Mouse (Mus musculus) common myeloid progenitor, adult 5-6 weeks (primary cell): ENCODE measurements around the gene Nxf1. TPM values are rescaled to one million over a fixed set of nuclear protein-coding genes. Genes with fewer than 3 reads are reported as not detected.
"Not testable (repeated sequence)": the region's sequence is repeated elsewhere in the genome, so short reads cannot be mapped to it uniquely, and the experiment has no call there.

Experiments used
- ATAC-seq: replicated peaks from 2 replicates; pipeline ENCODE4 v1.8.0; 2016; ENCODE audit warnings: low read depth, mild to moderate bottlenecking, moderate TSS enrichment, inconsistent platforms; ENCODE audit not compliant: poor library complexity, severe bottlenecking
- total RNA-seq: library from RNA; stranded (forward); fragments of 200-1000, 187-1606 nt; gene quantifications from 2 replicates; pipeline ENCODE4 v1.2.3, GENCODE M21; 2017

Gene Nxf1
- total RNA-seq, 1 experiment from 2014 or later, result 129 TPM

DNA sequence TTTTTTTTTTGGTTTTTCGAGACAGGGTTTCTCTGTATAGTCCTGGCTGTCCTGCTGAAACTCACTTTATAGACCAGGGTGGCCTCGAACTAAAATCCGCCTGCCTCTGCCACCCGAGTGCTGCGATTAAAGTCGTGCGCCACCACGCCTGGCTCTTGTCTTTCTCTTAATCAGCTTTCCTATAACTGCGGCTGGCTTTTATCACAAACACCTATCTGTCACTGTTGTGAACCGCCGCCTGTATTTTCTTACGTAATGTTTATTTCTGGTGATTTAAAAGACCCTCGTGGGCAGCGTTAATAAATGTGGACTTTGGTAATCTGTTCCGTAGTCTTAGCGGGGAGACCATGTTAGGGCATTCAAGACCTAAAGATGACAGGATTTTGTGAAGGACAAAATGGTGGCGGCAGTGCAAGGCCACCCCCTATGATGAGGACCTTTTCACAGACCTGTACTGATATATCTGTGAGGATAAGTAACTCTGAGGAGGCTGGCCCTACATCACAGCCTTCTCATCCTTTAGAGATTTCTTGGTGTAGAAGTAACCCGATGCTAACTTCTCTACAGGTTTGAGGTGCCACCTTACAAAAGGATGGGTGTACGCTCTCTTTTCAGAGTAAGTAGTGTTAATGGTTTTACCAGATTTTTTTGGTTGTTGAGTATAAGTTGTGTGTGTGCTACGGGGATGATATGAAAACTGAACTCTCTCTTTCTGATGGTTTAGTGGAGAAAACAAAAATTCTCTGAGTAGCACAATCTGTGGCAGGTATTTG is 33.1 kb upstream of the Nxf1 start:
- ATAC-seq, result no peak

DNA sequence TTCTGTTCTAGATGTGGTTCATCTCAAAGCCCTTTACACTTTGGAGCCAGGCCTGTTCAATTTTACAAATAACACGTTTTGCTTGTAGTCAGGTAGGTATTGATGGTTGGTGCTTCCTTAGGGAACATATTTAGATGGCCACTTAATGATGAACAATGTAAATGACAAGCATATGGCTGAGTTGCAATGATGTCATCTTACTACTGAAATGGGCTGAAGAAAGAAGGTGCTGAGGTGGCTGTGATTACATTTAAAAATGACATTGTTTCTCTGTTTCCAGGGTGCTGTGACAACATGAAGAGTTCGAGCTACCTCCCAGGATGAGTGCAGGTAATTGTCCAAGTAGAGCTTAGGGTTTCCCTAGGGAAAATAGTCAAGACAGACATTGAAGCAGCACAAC is 32.5 kb upstream of the Nxf1 start:
- no peak for ATAC-seq

GRCm38 (mm10) chr19:8725081-8725613 is 31.7 kb upstream of the Nxf1 start:
- no peak for ATAC-seq

DNA sequence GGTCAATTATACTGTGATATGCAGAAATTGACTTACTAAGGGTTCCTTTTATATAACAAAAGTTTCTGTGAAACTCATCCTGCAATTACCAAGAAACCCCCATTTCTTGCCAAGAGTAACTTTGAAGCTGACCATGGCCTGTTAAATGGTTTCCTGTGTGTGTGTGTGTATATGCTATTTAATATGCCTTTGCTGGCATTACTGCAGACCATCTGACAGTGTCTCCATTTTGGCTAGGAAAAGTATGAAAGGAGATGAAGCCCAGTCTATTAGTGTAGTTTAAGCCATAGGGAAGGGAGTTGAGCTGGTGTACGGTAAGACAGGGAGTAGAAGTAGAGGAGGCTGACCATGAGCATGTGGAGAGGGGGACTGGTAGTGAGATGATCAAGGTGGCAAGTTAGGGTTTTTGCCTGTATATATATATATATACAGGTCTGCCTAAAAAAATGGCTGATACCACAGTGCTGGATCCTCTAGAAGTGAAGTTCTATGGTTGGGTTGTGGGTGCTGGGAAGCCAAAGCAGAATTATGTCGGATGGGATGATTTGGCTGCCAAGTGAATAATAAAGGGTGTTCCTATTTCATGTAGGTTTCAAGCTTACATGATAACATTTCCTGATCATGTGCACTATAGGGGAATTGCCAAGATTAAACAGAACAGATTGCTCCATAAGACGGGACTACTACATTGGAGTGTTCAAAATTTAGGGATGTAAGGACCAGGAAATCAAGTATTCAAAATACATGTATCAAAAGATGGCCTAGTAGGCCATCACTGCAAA is 30.1 kb upstream of the Nxf1 start:
- ATAC-seq, result no peak

DNA sequence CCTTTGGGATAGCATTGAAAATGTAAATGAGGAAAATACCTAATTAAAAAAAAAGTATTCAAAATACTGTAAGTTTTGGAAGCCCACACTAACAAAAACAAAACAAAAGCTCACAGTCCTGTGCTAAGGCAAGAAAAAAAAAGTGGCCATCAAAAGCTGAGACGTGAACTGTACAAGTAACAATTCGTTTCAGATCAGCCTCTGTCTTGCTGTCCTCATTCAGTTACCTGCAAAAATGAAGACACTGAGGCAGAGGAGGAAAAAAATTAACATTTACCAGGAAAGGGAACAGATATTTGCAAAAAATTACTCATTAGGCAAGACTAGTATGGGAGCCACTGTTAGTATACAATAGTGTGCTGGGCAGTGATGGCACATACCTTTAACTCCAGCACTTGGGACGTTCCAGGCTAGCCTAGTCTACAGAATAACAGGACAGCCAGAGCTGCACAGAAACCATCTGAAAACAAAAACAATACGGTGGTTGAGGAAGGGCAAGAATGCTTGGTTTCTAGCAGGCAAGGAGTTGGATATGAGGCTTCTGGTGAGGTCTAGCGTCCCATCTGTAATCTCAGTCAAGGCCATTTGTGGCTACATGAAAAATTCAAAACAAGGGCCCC is 29.3 kb upstream of the Nxf1 start:
- no peak for ATAC-seq

- not testable (repeated sequence) for ATAC-seq
These were observed 28.4 kb upstream of the Nxf1 start for GRCm38 (mm10) chr19:8728335-8729099.

DNA sequence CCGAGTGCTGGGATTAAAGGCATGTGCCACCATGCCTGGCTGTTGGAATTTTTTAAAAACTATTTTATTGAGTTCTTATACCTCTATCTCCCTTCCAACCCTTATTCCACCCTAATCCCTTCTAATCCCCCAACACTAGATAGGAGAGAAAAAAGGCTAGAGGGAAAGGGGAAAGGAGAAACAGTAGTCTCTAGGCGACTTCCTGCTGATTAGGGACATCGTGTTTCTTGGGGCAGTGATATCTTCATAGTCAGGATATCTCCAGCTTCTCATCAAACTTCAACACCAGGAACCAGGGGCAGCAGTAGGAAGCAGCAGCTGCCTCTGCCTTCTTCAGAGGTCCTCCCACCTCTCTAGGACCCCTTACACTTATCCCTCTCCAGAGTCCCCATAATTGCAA is 22.5 kb upstream of the Nxf1 start:
- no peak for ATAC-seq

GRCm38 (mm10) chr19:8735389-8736159 is 21.3 kb upstream of the Nxf1 start, which contains the start of gene Wdr74:
TSS of gene Wdr74 (plus strand) at chr19:8735827.
- ATAC-seq, result peak; percentile 97

DNA sequence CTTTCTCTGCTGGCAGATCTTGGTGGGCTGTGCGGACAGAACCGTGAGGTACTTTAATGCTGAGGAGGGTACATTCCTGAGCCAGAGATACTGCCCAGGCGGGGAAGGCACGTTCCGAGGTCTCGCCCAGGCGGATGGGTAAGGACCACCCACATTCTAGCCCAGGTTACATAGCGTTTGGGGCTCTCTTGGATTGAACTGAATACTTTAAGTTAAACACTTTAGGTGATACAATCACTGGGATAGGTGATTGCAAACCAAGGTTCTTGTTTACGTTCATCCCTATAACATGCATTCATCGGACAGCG is 20.8 kb upstream of the Nxf1 start:
- no peak for ATAC-seq

DNA sequence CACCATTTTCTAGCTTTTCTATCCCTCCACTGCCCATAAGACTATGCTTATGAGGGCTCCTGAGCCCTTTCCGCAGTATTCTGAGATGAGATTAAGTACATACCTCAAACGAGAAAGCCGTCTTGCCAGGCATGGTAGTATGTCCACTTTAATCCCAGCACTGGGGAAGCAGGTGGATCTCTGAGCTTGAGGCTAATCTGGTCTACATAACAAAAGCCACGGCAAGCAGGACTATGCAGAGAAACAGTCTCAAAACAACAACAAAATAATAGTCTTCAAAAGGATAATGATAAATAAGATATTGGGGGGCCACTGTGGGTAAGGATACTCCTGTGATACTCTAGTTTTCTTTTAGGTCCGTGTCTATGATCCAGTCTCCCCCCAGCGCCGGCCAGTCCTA is 18.0 kb upstream of the Nxf1 start:
- no peak for ATAC-seq

GRCm38 (mm10) chr19:8739646-8740045 is 17.2 kb upstream of the Nxf1 start:
- ATAC-seq, result no peak

GRCm38 (mm10) chr19:8740603-8741002 is 16.3 kb upstream of the Nxf1 start, which contains the start of gene 1700092M07Rik:
TSS of gene 1700092M07Rik (plus strand) at chr19:8740718.
- no peak for ATAC-seq

- peak; percentile 92 for ATAC-seq
These were observed 15.5 kb upstream of the Nxf1 start, which contains the start of gene Stx5a for GRCm38 (mm10) chr19:8741243-8741869. TSS of gene Stx5a (plus strand) at chr19:8741413.

GRCm38 (mm10) chr19:8742176-8742575 is 14.7 kb upstream of the Nxf1 start:
- ATAC-seq, result no peak

- ATAC-seq, result no peak
These were observed 11.5 kb upstream of the Nxf1 start for GRCm38 (mm10) chr19:8745382-8745781.

DNA sequence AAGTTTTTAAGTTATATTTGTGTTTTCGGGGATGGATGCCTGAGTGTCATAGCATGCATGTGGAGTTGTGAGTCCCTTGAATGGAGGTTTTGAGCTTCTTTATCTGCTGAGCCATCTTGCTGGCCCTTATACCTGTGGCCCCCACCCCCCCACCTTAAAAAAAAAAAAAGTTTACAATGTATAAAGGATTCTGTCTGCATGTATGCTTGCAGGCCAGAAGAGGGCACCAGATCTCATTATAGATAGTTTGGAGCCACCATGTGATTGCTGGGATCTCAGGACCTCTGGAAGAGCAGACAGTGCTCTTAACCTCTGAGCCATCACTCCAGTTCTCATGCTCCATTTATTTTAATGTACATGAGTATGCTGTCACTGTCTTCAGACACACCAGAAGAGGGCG is 9.5 kb upstream of the Nxf1 start:
- ATAC-seq, result no peak

- ATAC-seq, result no peak
These were observed 1.2 kb upstream of the Nxf1 start for GRCm38 (mm10) chr19:8755652-8756051.

GRCm38 (mm10) chr19:8757471-8757998 is 662 bp downstream of the Nxf1 start:
- ATAC-seq, result no peak

GRCm38 (mm10) chr19:8758899-8759298 is 2.0 kb downstream of the Nxf1 start:
- ATAC-seq, result 0 out of 2 replicates have a peak, but pooled peaks have one; percentile 23
